Mouse (Mus musculus) CD8-positive naive resting alpha-beta T cell, adult 2 months (primary cell): ENCODE data around the gene Cybrd1.

Experiments
- DNase-seq, 2 experiments: peaks; one replicate each; pipeline ENCODE4 v3.0.0; 2022; ENCODE audit warnings: low read depth in 2 of 2, low spot score in 2 of 2

Cybrd1 gene

GRCm38 (mm10) chr2:71122268-71123029 is 4.7 kb downstream of the Cybrd1 start:
- no peak for DNase-seq

- DNase-seq: no peak
These were observed 5.9 kb downstream of the Cybrd1 start for GRCm38 (mm10) chr2:71123591-71123990.

DNA sequence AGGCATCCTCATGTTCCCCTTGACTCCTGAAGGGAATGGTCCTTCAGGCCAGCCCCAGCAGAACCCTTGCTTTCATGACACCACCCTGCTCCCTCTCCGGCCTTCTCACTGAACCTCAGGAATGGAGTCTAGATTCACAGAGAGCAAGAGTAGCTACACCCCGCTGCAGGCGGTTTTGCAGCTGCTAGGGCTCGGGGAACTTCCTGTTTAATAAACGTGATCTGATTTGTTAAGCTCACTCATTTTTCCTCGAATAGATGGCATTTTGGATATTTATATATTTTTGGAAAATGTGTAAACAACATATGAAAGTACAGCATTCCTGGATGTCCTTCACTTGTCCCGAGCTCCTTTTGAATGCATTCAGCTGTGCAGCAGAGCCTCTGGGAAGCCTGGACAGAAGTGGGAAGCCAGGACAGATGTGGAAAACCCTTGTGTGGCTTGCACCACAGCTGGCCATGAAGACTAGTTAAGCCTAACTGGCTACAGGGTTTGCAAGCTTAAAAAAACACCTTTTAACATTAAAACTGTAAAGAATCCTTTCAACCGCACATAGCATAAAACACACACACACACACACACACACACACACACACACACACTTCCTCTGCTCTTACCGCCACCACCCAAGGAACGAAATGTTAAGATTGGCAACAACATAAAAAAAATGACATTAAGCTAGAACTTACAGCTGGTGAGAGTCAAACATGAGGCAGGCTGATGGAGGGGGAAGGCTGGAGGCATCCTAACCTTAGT is 10.2 kb downstream of the Cybrd1 start:
- DNase-seq: peak in 1 of 2 experiments; percentile 41

GRCm38 (mm10) chr2:71130366-71130765 is 12.6 kb downstream of the Cybrd1 start:
- no peak for DNase-seq

DNA sequence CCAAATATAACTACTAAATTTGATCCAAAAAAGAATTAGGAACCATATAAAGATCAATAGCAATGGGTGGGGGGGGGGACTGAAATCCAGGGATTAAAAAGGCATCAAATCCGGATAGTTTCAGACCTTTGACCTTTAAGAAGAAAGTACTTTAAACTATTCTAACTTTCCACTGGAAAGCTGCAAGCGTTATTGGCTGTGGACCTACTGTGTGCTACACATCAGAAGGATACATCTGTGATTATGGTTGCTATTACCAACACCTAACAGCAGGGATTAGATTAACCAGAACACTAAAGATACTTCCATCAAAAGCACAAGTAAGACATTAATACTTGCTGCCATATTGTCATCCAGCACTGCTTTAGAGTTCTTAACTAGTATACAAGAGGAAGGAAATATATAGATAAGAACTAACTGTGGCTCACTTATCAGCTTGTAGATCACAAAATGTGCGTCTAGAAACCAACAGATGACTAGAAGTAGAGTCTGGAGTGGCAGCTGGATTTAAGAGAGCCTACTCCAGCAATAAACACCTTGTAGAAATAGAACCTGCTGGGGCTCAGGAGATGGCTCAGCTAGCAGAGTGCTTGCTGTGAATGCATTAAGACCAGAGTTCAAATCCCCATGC is 14.3 kb downstream of the Cybrd1 start:
- no peak for DNase-seq

DNA sequence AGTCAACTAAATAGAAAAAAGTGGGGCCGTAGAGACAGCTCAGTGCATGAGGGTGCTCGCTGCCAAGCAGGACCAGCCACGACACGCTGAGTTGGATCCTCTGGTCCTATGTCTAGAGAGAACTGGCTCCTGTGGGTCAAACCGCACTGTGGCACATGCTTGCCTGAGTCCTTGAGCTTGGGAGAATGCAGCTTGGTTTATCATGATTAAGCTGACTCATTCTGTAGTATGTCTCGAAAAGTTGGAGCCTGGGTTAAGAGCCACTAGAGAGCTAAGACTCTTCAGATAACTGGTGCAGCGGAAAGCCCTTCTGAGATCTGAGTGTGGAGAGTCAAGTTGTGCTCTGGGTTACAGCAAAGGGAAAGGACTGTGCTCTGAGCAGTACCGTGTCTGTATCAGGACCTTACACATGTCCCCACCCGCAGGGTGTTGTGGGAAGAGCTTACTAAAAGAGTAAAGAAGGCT is 16.4 kb downstream of the Cybrd1 start:
- no peak for DNase-seq

DNA sequence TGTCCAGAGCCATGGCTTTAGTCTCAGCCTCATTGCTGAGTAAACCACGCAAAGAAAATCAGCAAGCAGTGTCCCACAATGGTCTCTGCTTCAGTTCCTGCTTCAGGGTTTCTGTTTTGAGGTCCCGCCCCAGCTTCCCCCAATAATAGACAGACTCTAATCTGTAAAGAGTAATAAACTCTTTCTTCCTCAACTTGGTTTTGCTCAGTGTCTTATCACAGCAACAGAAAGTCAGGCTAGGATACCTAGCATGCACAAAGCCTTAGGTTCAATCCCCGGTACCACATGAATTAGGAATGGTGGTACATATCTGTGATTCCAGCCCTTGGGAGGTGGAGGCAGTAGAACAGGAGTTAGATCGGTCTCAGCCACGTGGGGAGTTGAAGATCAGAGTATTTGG is 17.1 kb downstream of the Cybrd1 start:
- DNase-seq: no peak

- no peak for DNase-seq
These were observed 22.9 kb downstream of the Cybrd1 start for GRCm38 (mm10) chr2:71140622-71141021.

GRCm38 (mm10) chr2:71142410-71142809 is 24.7 kb downstream of the Cybrd1 start:
- no peak for DNase-seq

DNA sequence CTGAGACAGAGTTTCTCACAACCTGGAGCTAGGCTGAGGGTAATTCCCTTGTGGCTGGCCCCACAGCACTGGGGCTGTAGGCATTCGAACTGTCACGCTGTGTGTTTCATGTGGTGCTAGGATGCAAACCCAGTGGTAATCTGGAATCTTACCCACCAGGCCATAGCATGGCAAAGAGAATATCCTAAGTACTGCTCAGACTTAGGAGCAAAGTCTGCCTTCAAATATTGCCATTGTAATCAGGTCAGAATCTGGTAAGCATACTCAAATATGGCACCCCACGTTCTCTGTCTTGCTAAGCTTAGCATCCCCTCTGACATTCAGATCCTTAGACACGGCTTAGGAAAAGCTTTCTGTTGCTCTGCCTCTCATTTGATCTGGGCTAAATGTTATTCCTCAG is 28.1 kb downstream of the Cybrd1 start:
- DNase-seq: no peak

- DNase-seq: no peak
These were observed 28.5 kb downstream of the Cybrd1 start for GRCm38 (mm10) chr2:71146266-71146665.

DNA sequence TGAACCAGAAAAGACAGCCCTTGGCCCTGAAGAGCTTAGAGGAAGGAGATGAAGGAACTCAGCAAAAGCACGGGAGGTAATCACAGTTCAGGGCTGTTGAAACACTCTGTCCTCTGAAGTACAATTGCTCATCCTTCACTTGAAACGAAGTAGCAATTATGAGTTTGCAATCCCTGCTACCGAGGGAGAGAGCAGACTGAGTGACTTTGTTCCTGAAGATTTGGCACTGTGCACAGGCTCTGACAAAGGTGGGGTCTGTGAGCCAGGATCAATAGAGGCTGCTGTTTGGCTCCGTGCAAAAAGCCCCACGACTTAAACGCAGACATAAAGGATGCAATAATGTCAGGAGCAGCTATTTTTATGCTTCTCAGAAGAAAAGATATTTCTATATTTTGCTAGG is 30.1 kb downstream of the Cybrd1 start:
- no peak for DNase-seq

GRCm38 (mm10) chr2:71152170-71152569 is 34.4 kb downstream of the Cybrd1 start:
- DNase-seq: no peak

GRCm38 (mm10) chr2:71155486-71155885 is 37.8 kb downstream of the Cybrd1 start:
- peak; percentile 54 to 63 for DNase-seq

GRCm38 (mm10) chr2:71156446-71156845 is 38.7 kb downstream of the Cybrd1 start:
- DNase-seq: no peak

DNA sequence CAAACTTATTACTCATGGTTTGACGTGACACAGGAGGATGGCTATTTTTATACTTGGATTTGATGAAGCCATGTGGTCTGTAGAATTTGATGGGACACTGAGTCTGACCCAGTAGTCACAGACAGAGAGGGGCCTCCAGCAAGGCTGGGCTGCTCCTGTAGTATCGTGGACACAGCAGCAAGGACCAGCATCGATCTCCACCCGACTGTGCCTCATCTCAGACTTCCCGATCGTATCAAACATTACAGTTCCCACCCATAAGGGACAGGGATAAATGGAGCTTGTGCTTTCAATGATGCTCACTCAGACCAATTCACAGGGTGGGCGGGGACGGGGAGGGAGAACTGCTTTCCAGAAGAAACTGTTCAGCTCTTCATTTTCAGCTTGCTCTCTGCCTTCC is 40.2 kb downstream of the Cybrd1 start:
- no peak for DNase-seq

DNA sequence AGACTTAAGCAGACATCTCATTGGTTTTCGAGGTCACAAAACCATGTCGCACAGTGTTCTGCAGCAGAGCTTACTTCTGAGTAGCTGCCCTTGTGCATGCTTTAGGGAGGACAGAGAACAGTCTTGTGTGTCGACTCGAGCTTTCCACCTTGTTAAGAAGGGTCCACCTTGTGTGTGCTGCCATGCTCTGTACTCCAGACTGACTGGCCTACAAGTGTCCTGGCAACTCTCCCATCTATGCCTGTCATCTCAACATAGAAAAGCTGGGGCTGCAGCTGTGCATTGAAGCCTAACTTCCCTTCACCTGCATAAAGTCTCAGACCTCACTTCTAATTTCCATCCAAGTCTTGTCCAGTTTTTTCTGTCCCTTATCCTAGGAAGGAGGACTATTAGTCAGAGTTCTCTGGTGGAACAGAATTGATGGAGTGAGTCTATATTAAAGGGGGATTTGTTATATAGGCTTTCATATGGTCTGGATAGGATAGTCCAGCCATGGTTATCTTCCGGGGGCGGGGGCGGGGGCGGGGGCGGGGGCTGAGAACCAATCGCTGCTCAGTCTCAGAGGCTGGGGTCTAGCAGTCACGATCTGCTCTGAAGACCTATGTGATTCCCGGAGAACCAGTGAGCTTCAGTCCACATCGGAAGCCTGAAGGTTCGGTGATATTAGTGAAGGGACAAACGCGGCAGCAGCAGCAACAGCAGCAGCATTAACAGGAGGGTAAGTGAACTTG is 42.0 kb downstream of the Cybrd1 start:
- no peak for DNase-seq

GRCm38 (mm10) chr2:71160307-71160861 is 42.7 kb downstream of the Cybrd1 start:
- no peak for DNase-seq

DNA sequence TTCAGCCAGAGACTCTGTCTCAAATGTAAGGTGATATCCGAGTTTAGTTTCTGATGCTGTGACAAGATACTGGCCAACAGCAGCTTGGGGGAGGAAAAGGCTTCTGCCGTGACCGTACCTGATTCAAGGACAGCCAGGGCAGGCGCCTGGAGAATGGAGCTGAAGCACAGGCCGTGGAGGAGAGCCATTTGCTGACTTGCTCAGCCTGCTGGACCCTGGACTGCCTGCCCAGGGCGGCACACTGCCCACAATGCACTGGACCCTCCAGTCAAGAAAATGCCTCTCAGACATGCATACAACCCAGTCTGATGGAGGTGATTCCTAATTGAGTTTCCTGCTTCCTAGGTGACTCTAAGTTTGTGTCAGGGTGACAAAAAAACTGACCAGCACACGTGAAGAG is 43.8 kb downstream of the Cybrd1 start:
- DNase-seq: no peak

DNA sequence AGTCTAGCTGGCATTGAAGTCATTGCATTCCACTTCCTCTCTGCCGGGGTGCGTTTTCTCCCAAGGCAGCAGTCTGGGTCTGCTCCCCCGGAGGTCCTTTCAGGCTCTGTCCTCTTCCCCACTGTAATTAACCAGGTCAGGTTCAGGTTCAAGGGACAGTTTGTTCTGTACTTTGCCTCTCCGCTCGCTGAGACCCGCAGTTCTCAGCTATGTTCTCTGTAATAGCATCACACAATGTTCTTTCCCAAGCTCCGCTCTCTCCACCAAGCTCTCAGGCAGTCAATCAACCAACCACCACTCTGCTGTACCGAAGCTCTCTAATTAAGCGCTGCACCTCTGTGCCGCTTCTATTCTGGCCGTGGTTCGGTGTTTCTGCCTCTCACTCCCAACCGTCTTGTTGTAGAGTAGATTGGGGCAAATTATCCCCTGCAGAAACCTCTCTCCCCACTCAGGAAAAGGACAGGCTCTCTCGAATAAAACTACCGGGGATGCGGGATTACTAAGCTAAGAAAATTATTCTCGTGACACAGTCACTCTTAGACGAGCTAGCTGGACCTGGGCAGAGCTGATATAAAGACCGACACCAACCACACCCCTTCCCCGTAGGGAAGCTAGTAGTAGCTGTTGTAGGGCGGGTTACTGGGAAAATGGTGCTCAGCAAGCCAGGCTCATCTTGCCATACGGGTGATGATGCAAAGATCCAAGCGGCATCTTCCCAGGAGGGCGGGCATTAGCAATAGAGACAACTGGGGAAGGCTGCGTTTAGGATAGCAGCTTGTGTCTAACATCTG is 45.3 kb downstream of the Cybrd1 start:
- no peak for DNase-seq
